Mouse (Mus musculus) spleen, adult 2 months (tissue): ENCODE measurements around the gene Gng8.

Experiments used
- CTCF ChIP-seq: fragments of 200-500 bp; IDR thresholded peaks from 2 replicates; pipeline ENCODE4 v1.5.1; 2011; ENCODE audit warnings: mild to moderate bottlenecking, inconsistent platforms; ENCODE audit not compliant: insufficient read depth, insufficient read length, insufficient replicate concordance; ENCODE audit errors: extremely low read depth
- POLR2A ChIP-seq: fragments of 200-500 bp; IDR thresholded peaks from 2 replicates; pipeline ENCODE4 v1.6.1; 2011; ENCODE audit warnings: low read depth, low read length, inconsistent platforms

DNA sequence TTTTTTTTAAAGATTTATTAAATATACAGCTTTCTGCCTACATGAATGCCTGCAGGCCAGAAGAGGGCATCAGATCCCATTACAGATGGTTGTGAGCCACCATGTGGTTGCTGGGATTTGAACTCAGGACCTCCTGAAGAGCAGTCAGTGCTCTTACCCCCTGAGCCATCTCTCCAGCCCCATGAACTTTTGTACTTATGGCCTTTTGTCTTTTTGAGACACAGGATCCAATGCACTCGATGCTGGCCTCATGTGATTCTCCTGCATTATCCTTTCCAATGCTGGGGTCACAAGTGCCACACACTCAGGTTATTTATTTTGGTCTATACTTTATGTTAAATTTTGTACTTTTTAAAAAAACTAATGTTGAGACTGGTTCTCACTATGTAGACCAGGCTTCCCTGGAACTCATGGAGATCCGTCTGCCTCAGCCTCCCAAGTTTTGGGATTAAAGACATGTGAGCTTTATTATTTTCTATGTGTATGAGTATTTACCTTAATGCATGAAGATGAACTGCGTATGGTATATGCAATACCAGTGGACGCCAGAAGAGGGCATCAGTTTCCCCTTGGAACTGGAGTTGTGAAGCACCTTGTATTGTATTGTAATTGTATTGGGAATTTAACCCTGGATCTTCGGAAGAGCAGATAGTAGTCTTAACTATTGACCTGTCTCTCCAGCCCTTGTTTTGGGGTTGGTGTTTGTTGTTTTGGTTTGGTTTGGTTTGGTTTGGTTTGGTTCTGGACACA is 31.5 kb upstream of the Gng8 start:
- TF ChIP-seq CTCF, result 0 out of 2 replicates have a peak, but pooled peaks have one; percentile 5
- TF ChIP-seq POLR2A, result no peak
